Mouse (Mus musculus): ENCODE results near the gene Egln2.

GRCm38 (mm10) chr7:27153205-27153764 is 13.3 kb downstream of the Egln2 start, which contains the start of gene Cyp2t4:
- TF ChIP-seq TAL1 (IDR thresholded peaks at IDR 0.05; ENCODE audit: low read length) = no peak
- no peak for TF ChIP-seq GATA1 (IDR thresholded peaks at IDR 0.05; ENCODE audit: low read length)

Measured in erythroblast, embryonic 14.5 days (primary cell).